Mouse (Mus musculus): ENCODE results near the gene Ints1.

The Ints1 gene

DNA sequence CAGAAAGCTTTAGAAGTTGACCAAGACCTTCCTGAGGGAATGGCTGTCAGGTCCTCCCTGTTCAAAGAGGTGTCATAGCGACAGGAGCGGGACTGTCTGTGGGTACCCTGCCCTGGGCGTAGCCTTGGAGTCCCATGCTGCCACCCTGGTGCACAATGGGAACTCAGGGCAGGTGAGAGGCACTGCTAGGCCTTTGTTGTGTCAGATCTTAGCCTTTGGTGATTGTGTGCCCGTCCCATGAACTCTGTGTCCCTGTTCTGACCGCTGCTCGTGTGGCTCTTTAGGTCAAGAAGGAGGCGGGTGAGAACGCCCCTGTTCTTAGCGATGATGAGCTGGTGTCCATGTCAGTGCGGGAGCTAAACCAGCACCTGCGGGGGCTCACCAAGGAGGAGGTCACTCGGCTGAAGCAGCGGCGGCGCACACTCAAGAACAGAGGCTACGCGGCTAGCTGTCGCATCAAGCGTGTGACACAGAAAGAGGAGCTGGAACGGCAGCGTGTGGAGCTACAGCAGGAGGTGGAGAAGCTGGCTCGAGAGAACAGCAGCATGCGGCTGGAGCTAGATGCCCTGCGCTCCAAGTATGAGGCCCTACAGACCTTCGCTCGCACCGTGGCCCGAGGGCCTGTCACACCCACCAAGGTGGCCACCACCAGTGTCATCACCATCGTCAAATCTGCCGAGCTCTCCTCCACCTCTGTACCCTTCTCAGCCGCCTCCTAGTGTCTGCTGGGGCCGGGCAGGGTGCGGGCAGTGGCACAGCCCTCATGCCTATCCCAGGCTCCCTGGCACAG is 24.5 kb upstream of the Ints1 start:
- DNase-seq = no peak

DNA sequence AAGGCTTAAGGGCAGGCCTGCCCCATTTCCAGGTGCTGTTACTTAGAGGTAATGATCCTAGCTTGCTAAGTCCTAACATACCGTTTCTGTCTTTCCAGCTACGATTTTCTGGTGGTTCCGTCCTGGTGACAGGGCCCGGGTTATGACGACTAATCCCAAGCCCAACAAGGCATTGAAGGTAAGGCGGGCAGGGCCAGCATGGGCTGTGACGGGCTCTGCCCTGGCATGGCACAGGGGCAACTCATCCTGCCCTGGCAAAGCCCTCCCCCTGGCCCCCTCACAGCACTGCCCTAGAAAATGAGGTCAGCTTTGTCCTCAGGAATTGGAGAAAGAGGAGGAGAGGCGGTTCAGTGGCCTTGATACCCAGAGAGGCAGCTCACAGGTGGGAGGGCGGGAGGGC is 23.6 kb upstream of the Ints1 start:
- DNase-seq = no peak

GRCm38 (mm10) chr5:139798168-139798900 is 22.9 kb upstream of the Ints1 start:
- no peak for DNase-seq

GRCm38 (mm10) chr5:139797473-139798167 is 22.1 kb upstream of the Ints1 start:
- peak; percentile 72 for DNase-seq

GRCm38 (mm10) chr5:139796900-139797299 is 21.4 kb upstream of the Ints1 start:
- DNase-seq = peak; percentile 59

DNA sequence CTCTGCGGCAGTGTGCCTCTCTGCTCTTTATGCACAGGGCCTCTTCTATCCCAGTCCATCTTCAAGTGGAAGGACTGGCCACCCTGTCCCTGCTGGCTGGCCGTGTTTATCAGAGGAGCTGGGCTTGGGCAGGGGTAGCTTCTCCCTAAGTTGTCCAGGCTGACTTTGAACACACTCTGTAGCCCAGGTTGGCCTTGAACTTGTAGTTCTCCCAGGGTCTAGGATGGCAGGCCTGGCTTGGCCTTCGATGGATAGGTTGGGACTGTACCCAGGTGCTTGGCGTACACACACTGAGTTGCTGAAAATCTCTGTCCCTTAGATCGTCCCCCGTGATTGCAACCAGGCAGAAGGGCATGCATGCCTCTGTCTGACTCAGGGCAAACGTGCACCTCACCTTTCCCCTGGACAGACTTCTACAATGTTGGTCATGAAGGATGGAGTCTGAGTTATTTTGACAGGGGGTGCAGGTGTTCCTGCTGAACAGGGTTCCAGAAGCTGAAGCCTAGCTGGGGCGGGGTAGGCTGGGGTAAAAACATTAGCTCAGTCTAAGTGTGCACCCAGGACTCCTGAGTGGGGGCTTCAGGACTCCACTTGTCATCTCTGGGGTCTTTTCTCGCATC is 20.6 kb upstream of the Ints1 start:
- no peak for DNase-seq

GRCm38 (mm10) chr5:139794938-139795337 is 19.5 kb upstream of the Ints1 start:
- no peak for DNase-seq

DNA sequence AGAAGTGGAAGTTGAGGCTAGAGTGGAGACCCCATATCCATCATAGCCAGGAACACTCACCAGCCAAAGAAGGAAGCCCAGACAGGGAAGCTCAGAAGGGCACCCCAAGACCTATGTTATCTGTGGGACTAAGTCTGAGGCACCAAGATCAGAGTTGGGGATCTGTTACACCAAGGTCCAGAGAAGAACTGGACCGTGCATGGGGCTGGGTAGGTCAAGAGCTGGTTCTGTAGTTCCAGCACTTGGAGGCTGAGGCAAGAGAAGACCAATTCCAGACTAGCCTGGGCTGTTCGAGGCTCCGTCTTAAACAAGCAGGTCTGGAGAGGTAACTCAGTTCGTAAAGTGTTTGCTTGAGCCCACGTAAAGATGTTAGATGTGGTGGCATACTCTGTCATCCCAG is 18.7 kb upstream of the Ints1 start:
- no peak for DNase-seq

DNA sequence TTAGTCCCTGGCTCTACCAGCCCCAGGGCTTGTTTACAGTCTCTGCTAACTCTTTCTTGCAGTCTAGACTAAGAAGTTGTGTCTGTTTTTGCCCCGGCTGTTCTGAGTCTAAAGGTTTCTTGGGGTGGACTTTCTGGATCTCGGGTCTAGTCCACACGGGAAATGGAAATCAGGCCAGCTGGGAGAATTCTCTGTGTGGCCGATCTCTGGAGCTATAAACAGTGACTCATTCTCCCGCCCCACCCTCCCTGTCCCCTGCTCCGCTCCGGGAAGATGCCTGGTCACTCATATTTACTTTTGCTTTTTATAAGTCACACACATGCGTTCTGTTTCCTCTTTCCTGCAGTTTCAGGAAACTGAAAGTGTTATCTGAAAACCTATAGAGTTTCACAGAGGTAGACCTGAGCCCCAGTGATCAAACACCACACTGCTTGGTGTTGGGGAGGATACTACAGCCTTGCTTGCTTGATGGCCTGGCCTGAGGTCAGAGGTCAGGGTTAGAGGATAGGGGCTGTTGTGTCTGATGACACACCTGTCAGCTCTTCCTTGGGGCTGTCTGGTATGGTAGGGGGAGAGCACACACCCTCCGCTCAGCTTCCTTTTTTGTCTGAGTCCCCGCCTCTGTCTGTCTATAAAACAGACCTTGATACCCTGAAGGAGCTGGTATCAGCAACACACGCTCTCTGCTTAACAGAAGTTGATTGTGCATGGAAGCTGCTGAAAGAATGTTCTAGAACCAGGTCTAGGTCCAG is 18.0 kb upstream of the Ints1 start:
- no peak for DNase-seq

GRCm38 (mm10) chr5:139792966-139793337 is 17.5 kb upstream of the Ints1 start:
- no peak for DNase-seq

- DNase-seq = no peak
Observed at GRCm38 (mm10) chr5:139792159-139792775, 16.8 kb upstream of the Ints1 start.

GRCm38 (mm10) chr5:139791227-139792158 is 16.0 kb upstream of the Ints1 start, which contains the start of gene Mafk:
Gene Mafk, plus strand, starts transcription at chr5:139791513.
- DNase-seq = peak; percentile 90

GRCm38 (mm10) chr5:139789466-139789865 is 14.0 kb upstream of the Ints1 start:
- DNase-seq = no peak

DNA sequence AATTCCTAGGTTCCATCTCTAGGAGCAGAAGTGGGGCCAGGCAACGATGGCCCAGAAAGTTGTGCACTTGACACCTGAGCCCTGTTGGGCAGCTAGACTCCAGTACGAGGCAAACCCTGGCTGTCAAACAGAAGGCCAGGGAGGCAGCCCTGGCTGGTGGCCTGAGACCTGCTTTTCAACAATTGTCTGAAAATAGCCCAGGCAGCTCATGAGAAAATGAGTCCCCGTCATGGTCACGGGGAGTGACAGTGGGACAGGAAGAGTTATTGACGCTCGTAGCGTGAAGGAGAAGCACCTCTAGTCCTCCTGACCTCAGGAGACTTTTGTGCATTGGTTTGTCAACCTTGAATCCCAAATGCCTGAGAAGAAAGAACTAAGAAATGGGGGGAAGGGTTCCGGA is 5.9 kb upstream of the Ints1 start:
- no peak for DNase-seq

DNA sequence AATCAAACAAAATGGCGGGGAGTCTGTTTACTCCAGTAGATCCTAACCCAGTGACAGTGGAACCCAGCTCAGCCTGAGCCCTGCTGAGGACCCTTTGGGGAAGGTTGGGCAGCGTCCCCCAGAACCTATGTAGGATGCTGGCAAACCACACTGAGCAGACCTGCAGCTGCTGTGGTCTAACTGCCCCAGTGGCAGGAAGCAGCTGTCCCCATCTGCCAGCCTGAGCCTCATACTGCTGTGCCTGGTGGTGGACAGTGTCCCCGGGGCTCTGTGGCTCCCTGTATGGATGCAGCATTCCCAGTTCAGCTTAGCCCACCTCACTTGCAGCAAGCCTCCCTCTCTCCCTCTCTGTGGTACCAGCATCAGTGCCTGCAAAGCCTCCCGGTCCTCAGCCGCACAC is 1.5 kb upstream of the Ints1 start:
- DNase-seq = no peak

DNA sequence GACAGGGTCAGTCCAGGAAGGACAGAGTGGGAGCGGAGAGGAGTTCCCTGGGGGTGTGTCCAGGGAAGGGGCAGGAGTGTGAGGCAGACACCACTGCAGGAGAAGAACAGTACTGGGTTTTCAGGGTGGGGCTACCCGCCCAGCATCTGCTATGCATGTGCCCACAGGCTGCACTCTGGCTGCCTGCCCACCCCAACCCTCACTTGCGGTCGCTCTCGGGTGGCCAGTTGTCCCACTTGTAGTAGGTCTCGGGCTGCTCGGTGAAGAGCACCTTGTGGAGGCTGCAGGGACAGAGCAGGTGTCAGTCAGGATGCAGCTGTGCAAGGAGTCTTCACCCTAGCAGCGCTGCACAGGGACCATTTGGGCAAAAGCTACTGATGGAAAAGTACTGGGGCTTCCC is 7.3 kb downstream of the Ints1 start:
- no peak for DNase-seq

- DNase-seq = no peak
Observed at GRCm38 (mm10) chr5:139764296-139764695, 11.2 kb downstream of the Ints1 start.

- DNase-seq = peak; percentile 74
Observed at GRCm38 (mm10) chr5:139758096-139758495, 17.4 kb downstream of the Ints1 start.

- DNase-seq = no peak
Observed at GRCm38 (mm10) chr5:139756586-139756985, 18.9 kb downstream of the Ints1 start.

- DNase-seq = no peak
Observed at GRCm38 (mm10) chr5:139756135-139756534, 19.3 kb downstream of the Ints1 start.

- peak; percentile 65 for DNase-seq
Observed at GRCm38 (mm10) chr5:139754753-139755152, 20.7 kb downstream of the Ints1 start.
